Mouse (Mus musculus) embryonic fibroblast, embryonic 13.5 days (primary cell): Measurements from ENCODE around the gene Ube2e3.

Experiments
- CTCF ChIP-seq: IDR thresholded peaks from 2 replicates; pipeline ENCODE4 v1.5.1; 2011; ENCODE audit warnings: mild to moderate bottlenecking, control low read depth, low read length, moderate library complexity, borderline replicate concordance; ENCODE audit not compliant: insufficient read depth
- POLR2A ChIP-seq: IDR thresholded peaks from 2 replicates; pipeline ENCODE4 v1.6.1; 2011; ENCODE audit warnings: low read depth, mild to moderate bottlenecking, control low read depth, low read length, moderate library complexity

- TF ChIP-seq POLR2A (no peak), CTCF (no peak)
Observed at GRCm38 (mm10) chr2:78841494-78842224, 26.3 kb upstream of the Ube2e3 start.
